Mouse (Mus musculus): ENCODE measurements around the gene Cpeb3.

GRCm38 (mm10) chr19:37128461-37128860 is 79.9 kb downstream of the Cpeb3 start:
- TF ChIP-seq ZC3H11A (IDR thresholded peaks at IDR 0.05; ENCODE audit: borderline replicate concordance, low read depth, low read length) = no peak
- TF ChIP-seq ZNF384 (IDR thresholded peaks at IDR 0.05; ENCODE audit: low read depth, low read length) = no peak
- no peak for TF ChIP-seq MAFK (IDR thresholded peaks at IDR 0.05; ENCODE audit: insufficient read depth, low read depth, low read length)
- no peak for TF ChIP-seq CHD2 (IDR thresholded peaks at IDR 0.05; ENCODE audit: low read depth, low read length)

Measured in ES-E14 (cell line).